Mouse (Mus musculus): ENCODE measurements at regions not wholly inside any gene's neighbourhood (a gene's known extent, or its start where the extent isn't known, plus 50 kb on each side); places are given as distances from the start of the nearest gene placed in this dataset.
"Not testable (repeated sequence)": the region's sequence is repeated elsewhere in the genome, so short reads cannot be mapped to it uniquely, and the experiment has no call there.

GRCm38 (mm10) chr3:60798862-60799261, 203.7 kb upstream of the P2ry1 start:
- DNase-seq (ENCODE audit: low read depth), result peak; percentile 62

- peak; percentile 80 for DNase-seq (ENCODE audit: low read depth)
These were observed 197.8 kb upstream of the P2ry1 start for GRCm38 (mm10) chr3:60804711-60805293.

- DNase-seq (ENCODE audit: low read depth), result no peak
These were observed 190.7 kb upstream of the P2ry1 start for GRCm38 (mm10) chr3:60811924-60812323.

GRCm38 (mm10) chr3:60813485-60813884, 189.1 kb upstream of the P2ry1 start:
- no peak for DNase-seq (ENCODE audit: low read depth)

GRCm38 (mm10) chr3:60819684-60820281, 182.8 kb upstream of the P2ry1 start:
- no peak for DNase-seq (ENCODE audit: low read depth)

- DNase-seq (ENCODE audit: low read depth), result no peak
These were observed 181.1 kb upstream of the P2ry1 start for GRCm38 (mm10) chr3:60821463-60821862.

GRCm38 (mm10) chr3:60826759-60827158, 175.8 kb upstream of the P2ry1 start:
- no peak for DNase-seq (ENCODE audit: low read depth)

- no peak for DNase-seq (ENCODE audit: low read depth)
These were observed 170.2 kb upstream of the P2ry1 start for GRCm38 (mm10) chr3:60832385-60832784.

GRCm38 (mm10) chr3:60841895-60842294, 160.7 kb upstream of the P2ry1 start:
- DNase-seq (ENCODE audit: low read depth), result no peak

GRCm38 (mm10) chr3:60845293-60845692, 157.3 kb upstream of the P2ry1 start:
- DNase-seq (ENCODE audit: low read depth), result no peak

GRCm38 (mm10) chr3:60848437-60848836, 154.2 kb upstream of the P2ry1 start:
- no peak for DNase-seq (ENCODE audit: low read depth)

GRCm38 (mm10) chr3:60853773-60854172, 148.8 kb upstream of the P2ry1 start:
- no peak for DNase-seq (ENCODE audit: low read depth)

- DNase-seq (ENCODE audit: low read depth), result no peak
These were observed 146.9 kb upstream of the P2ry1 start for GRCm38 (mm10) chr3:60855734-60856133.

GRCm38 (mm10) chr3:60858474-60859118, 144.0 kb upstream of the P2ry1 start:
- DNase-seq (ENCODE audit: low read depth), result no peak

GRCm38 (mm10) chr3:60859119-60859515, 143.5 kb upstream of the P2ry1 start:
- DNase-seq (ENCODE audit: low read depth), result no peak

GRCm38 (mm10) chr3:60876858-60877257, 125.7 kb upstream of the P2ry1 start:
- DNase-seq (ENCODE audit: low read depth), result not testable (repeated sequence)

GRCm38 (mm10) chr3:60878880-60879279, 123.7 kb upstream of the P2ry1 start:
- DNase-seq (ENCODE audit: low read depth), result no peak

GRCm38 (mm10) chr3:60884027-60884426, 118.6 kb upstream of the P2ry1 start:
- DNase-seq (ENCODE audit: low read depth), result no peak

- DNase-seq (ENCODE audit: low read depth), result no peak
These were observed 113.3 kb upstream of the P2ry1 start for GRCm38 (mm10) chr3:60889191-60889861.

- DNase-seq (ENCODE audit: low read depth), result no peak
These were observed 104.8 kb upstream of the P2ry1 start for GRCm38 (mm10) chr3:60897628-60898269.

- no peak for DNase-seq (ENCODE audit: low read depth)
These were observed 103.9 kb upstream of the P2ry1 start for GRCm38 (mm10) chr3:60898720-60899119.

- no peak for DNase-seq (ENCODE audit: low read depth)
These were observed 101.0 kb upstream of the P2ry1 start for GRCm38 (mm10) chr3:60901571-60901970.

Data from gonadal fat pad, adult 2 months (tissue).